Mouse (Mus musculus): ENCODE measurements around the gene Trim10. TPM values are rescaled to one million over a fixed set of nuclear protein-coding genes. Genes with fewer than 3 reads are reported as not detected.

The Trim10 gene
- total RNA-seq (2014; fragmentation: Nextera tagmentation) (not detected in 2 replicates), total RNA-seq (2017) (0.39 TPM in 1 of 2 replicates, not detected in the other)

GRCm38 (mm10) chr17:36869284-36869954 is at the start of gene Trim10:
Gene Trim10 (plus strand): TSS chr17:36869574.
- ATAC-seq (replicated peaks; ENCODE audit: poor library complexity, severe bottlenecking), result no peak

GRCm38 (mm10) chr17:36824005-36824404 is 45.4 kb upstream of the Trim10 start:
- ATAC-seq (replicated peaks; ENCODE audit: poor library complexity, severe bottlenecking), result peak; percentile 73

GRCm38 (mm10) chr17:36825525-36825924 is 43.8 kb upstream of the Trim10 start:
- ATAC-seq (replicated peaks; ENCODE audit: poor library complexity, severe bottlenecking), result peak; percentile 50

GRCm38 (mm10) chr17:36826002-36826401 is 43.4 kb upstream of the Trim10 start:
- peak; percentile 87 for ATAC-seq (replicated peaks; ENCODE audit: poor library complexity, severe bottlenecking)

- no peak for ATAC-seq (replicated peaks; ENCODE audit: poor library complexity, severe bottlenecking)
These were observed 40.9 kb upstream of the Trim10 start for GRCm38 (mm10) chr17:36828488-36828887.

GRCm38 (mm10) chr17:36830470-36830869 is 38.9 kb upstream of the Trim10 start:
- ATAC-seq (replicated peaks; ENCODE audit: poor library complexity, severe bottlenecking), result no peak

- no peak for ATAC-seq (replicated peaks; ENCODE audit: poor library complexity, severe bottlenecking)
These were observed 36.7 kb upstream of the Trim10 start for GRCm38 (mm10) chr17:36832694-36833093.

GRCm38 (mm10) chr17:36835591-36836426 is 33.6 kb upstream of the Trim10 start:
- peak; percentile 57 for ATAC-seq (replicated peaks; ENCODE audit: poor library complexity, severe bottlenecking)

GRCm38 (mm10) chr17:36836427-36836812 is 33.0 kb upstream of the Trim10 start:
- no peak for ATAC-seq (replicated peaks; ENCODE audit: poor library complexity, severe bottlenecking)

- ATAC-seq (replicated peaks; ENCODE audit: poor library complexity, severe bottlenecking), result peak; percentile 95
These were observed 32.3 kb upstream of the Trim10 start, which contains the start of gene Trim26 for GRCm38 (mm10) chr17:36836874-36837647. Gene Trim26 (plus strand): TSS chr17:36837134.

- ATAC-seq (replicated peaks; ENCODE audit: poor library complexity, severe bottlenecking), result 0 out of 2 replicates have a peak, but pooled peaks have one; percentile 24
These were observed 30.4 kb upstream of the Trim10 start for GRCm38 (mm10) chr17:36839001-36839400.

- no peak for ATAC-seq (replicated peaks; ENCODE audit: poor library complexity, severe bottlenecking)
These were observed 29.4 kb upstream of the Trim10 start for GRCm38 (mm10) chr17:36839931-36840330.

GRCm38 (mm10) chr17:36840961-36841445 is 28.4 kb upstream of the Trim10 start:
- no peak for ATAC-seq (replicated peaks; ENCODE audit: poor library complexity, severe bottlenecking)

- no peak for ATAC-seq (replicated peaks; ENCODE audit: poor library complexity, severe bottlenecking)
These were observed 25.7 kb upstream of the Trim10 start for GRCm38 (mm10) chr17:36843696-36844095.

GRCm38 (mm10) chr17:36844286-36844719 is 25.1 kb upstream of the Trim10 start:
- peak; percentile 40 for ATAC-seq (replicated peaks; ENCODE audit: poor library complexity, severe bottlenecking)

GRCm38 (mm10) chr17:36844725-36845124 is 24.6 kb upstream of the Trim10 start:
- ATAC-seq (replicated peaks; ENCODE audit: poor library complexity, severe bottlenecking), result no peak

GRCm38 (mm10) chr17:36848911-36849310 is 20.5 kb upstream of the Trim10 start:
- no peak for ATAC-seq (replicated peaks; ENCODE audit: poor library complexity, severe bottlenecking)

- ATAC-seq (replicated peaks; ENCODE audit: poor library complexity, severe bottlenecking), result no peak
These were observed 19.4 kb upstream of the Trim10 start for GRCm38 (mm10) chr17:36849992-36850391.

GRCm38 (mm10) chr17:36851200-36851599 is 18.2 kb upstream of the Trim10 start:
- no peak for ATAC-seq (replicated peaks; ENCODE audit: poor library complexity, severe bottlenecking)

GRCm38 (mm10) chr17:36851627-36852026 is 17.7 kb upstream of the Trim10 start:
- no peak for ATAC-seq (replicated peaks; ENCODE audit: poor library complexity, severe bottlenecking)
